Mouse (Mus musculus): ENCODE results near the gene Tmem120b.

- TF ChIP-seq POLR2A (IDR thresholded peaks at IDR 0.05; ENCODE audit: low read depth, low read length) (peak; percentile 39), CTCF (IDR thresholded peaks at IDR 0.05; ENCODE audit: extremely low read depth, insufficient read length, insufficient replicate concordance, low read depth, low read length) (no peak)
Observed at GRCm38 (mm10) chr5:123138230-123138911, 70.2 kb downstream of the Tmem120b start.

Measured in small intestine, adult 2 months (tissue).